Mouse (Mus musculus): ENCODE data around the gene Ppt2. TPM values are rescaled to one million over a fixed set of nuclear protein-coding genes. Genes with fewer than 3 reads are reported as not detected.

Gene Ppt2
- polyA plus RNA-seq, 1 experiment from 2014 or later, result 24.9 TPM

DNA sequence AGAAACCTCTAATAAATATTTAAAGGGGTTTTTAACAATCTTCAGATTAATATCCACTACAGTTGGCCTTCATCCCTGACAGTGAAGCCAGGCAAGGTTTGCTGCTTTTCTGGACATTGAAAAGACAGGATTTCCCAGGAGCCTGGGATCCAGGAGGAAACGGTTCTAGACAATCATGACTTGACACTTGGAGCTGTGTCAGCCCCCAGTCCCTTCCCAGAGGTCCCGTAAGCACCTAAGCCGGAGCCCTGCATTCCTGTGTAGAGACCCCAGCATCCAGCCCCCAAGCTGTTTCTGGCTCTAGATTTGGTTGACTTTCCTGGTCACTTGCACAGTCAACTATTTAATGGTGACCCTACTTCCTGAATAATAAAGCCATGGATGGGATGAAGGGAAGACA, 30.3 kb upstream of the Ppt2 start:
- Histone ChIP-seq H3K4me1 (ENCODE audit: insufficient read depth, low read depth, low read length) (peaks cover 17% of the 10 kb centered on the region), H3K27ac (ENCODE audit: low read length) (no peak overlapping the region), H3K27me3 (replicated peaks; ENCODE audit: insufficient read depth, low read length) (peaks cover 7% of the 10 kb centered on the region; the same call in 1 of the 2 replicates), H3K9ac (replicated peaks; ENCODE audit: low read depth) (no peak overlapping the region), H3K4me3 (ENCODE audit: low read depth, low read length) (no peak overlapping the region), H3K4me2 (replicated peaks; ENCODE audit: low read depth, low read length) (no peak overlapping the region), H3K9me3 (ENCODE audit: low read length) (no peaks in the 10 kb centered on the region), H3K36me3 (ENCODE audit: insufficient read depth, low read length) (no peaks in the 10 kb centered on the region)
- DNase-seq (ENCODE audit: low spot score) (no peak), ATAC-seq (no peak)
- WGBS, result 76% methylated on average over 3 of the region's 3 CpGs
- TF ChIP-seq EP300 (IDR thresholded peaks at IDR 0.05) (no peak), CTCF (IDR thresholded peaks at IDR 0.05) (no peak)

DNA sequence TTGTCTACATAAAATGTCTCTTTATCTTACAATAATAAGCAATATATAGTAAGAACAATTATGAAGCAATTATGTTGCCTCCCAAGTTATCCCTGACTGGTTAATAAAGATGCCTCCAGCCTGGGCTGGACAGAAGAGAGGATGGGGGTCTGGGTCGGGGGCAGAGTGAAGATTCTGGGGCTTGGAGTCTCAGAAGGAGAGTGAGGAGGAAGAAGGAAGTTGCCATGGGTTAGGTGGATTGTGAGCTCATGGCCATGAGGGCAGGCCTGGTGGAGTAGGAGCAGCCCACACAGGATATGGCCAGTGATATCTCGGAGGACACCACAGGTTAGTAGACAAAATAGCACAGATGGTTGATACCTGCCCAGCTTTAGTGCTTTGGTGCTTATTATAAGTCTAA, 29.8 kb upstream of the Ppt2 start:
- Histone ChIP-seq H3K4me3 (ENCODE audit: low read depth, low read length) (no peak overlapping the region), H3K4me1 (ENCODE audit: insufficient read depth, low read depth, low read length) (peaks cover 17% of the 10 kb centered on the region), H3K9ac (replicated peaks; ENCODE audit: low read depth) (no peak overlapping the region), H3K27ac (ENCODE audit: low read length) (no peak overlapping the region), H3K36me3 (ENCODE audit: insufficient read depth, low read length) (no peaks in the 10 kb centered on the region), H3K4me2 (replicated peaks; ENCODE audit: low read depth, low read length) (no peak overlapping the region), H3K9me3 (ENCODE audit: low read length) (no peaks in the 10 kb centered on the region), H3K27me3 (replicated peaks; ENCODE audit: insufficient read depth, low read length) (peaks cover 7% of the 10 kb centered on the region; the same call in 1 of the 2 replicates)
- no peak for ATAC-seq
- 72% methylated on average over 2 of the region's 2 CpGs for whole genome bisulfite sequencing
- no peak for TF ChIP-seq CTCF (IDR thresholded peaks at IDR 0.05)
- no peak for TF ChIP-seq EP300 (IDR thresholded peaks at IDR 0.05)
- DNase-seq (ENCODE audit: low spot score), result no peak

GRCm38 (mm10) chr17:34657271-34657670, 29.0 kb upstream of the Ppt2 start:
- Histone ChIP-seq H3K4me2 (replicated peaks; ENCODE audit: low read depth, low read length) (no peak overlapping the region), H3K27me3 (replicated peaks; ENCODE audit: insufficient read depth, low read length) (peaks cover 7% of the 10 kb centered on the region; the same call in 1 of the 2 replicates), H3K36me3 (ENCODE audit: insufficient read depth, low read length) (0 out of 2 replicates have a peak, but pooled peaks cover 7% of the 10 kb centered on the region), H3K9me3 (ENCODE audit: low read length) (no peaks in the 10 kb centered on the region), H3K4me1 (ENCODE audit: insufficient read depth, low read depth, low read length) (peaks cover 17% of the 10 kb centered on the region), H3K4me3 (ENCODE audit: low read depth, low read length) (no peak overlapping the region), H3K27ac (ENCODE audit: low read length) (no peak overlapping the region), H3K9ac (replicated peaks; ENCODE audit: low read depth) (no peak overlapping the region)
- 30% methylated on average over 2 of the region's 2 CpGs for WGBS
- ATAC-seq (no peak), DNase-seq (ENCODE audit: low spot score) (no peak)
- TF ChIP-seq CTCF (IDR thresholded peaks at IDR 0.05) (no peak), EP300 (IDR thresholded peaks at IDR 0.05) (no peak)

GRCm38 (mm10) chr17:34656666-34657065, 28.4 kb upstream of the Ppt2 start:
- no peak overlapping the region for H3K4me3 ChIP-seq (ENCODE audit: low read depth, low read length)
- no peak for DNase-seq (ENCODE audit: low spot score)
- 0 out of 2 replicates have a peak, but pooled peaks cover 7% of the 10 kb centered on the region for H3K36me3 ChIP-seq (ENCODE audit: insufficient read depth, low read length)
- no peak overlapping the region for H3K4me2 ChIP-seq (replicated peaks; ENCODE audit: low read depth, low read length)
- H3K4me1 ChIP-seq (ENCODE audit: insufficient read depth, low read depth, low read length), result peaks cover 17% of the 10 kb centered on the region
- H3K27me3 ChIP-seq (replicated peaks; ENCODE audit: insufficient read depth, low read length), result peaks cover 7% of the 10 kb centered on the region; the same call in 1 of the 2 replicates
- H3K9ac ChIP-seq (replicated peaks; ENCODE audit: low read depth), result no peak overlapping the region
- no peaks in the 10 kb centered on the region for H3K9me3 ChIP-seq (ENCODE audit: low read length)
- H3K27ac ChIP-seq (ENCODE audit: low read length), result no peak overlapping the region
- TF ChIP-seq CTCF (IDR thresholded peaks at IDR 0.05), result no peak
- no peak for TF ChIP-seq EP300 (IDR thresholded peaks at IDR 0.05)
- 55% methylated on average over 8 of the region's 8 CpGs for WGBS
- ATAC-seq, result no peak

DNA sequence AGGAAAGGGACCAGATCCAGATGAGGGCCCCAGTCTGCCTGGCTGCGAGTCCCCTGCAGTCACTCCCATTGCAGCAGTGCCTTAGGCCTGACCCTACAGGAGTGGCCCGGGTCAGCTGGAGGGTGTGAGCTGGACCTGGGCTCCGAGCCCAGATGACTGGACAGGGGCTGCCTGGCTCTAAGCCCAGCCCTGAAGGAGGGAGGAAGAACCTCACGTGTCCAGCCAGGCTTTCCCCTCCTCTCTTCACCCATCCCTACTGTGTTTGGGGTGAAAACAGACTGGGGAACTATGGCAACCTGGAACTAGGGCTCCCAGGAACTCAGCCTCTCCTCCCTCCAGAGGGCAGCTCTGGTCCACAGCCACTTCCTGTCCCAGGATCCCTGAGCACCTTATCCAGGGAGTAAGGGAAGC, 27.3 kb upstream of the Ppt2 start:
- H3K4me2 ChIP-seq (replicated peaks; ENCODE audit: low read depth, low read length), result no peak overlapping the region
- H3K4me3 ChIP-seq (ENCODE audit: low read depth, low read length), result no peak overlapping the region
- H3K27ac ChIP-seq (ENCODE audit: low read length), result peak overlapping the region; percentile 81
- 24% methylated on average over 4 of the region's 4 CpGs for WGBS
- H3K27me3 ChIP-seq (replicated peaks; ENCODE audit: insufficient read depth, low read length), result peaks cover 3% of the 10 kb centered on the region; the same call in 1 of the 2 replicates
- 0 out of 2 replicates have a peak overlapping the region, but pooled peaks have one; percentile 8 for H3K9ac ChIP-seq (replicated peaks; ENCODE audit: low read depth)
- H3K36me3 ChIP-seq (ENCODE audit: insufficient read depth, low read length), result 0 out of 2 replicates have a peak, but pooled peaks cover 7% of the 10 kb centered on the region
- TF ChIP-seq CTCF (IDR thresholded peaks at IDR 0.05) (peak; percentile 66), EP300 (IDR thresholded peaks at IDR 0.05) (peak; percentile 69)
- no peaks in the 10 kb centered on the region for H3K9me3 ChIP-seq (ENCODE audit: low read length)
- DNase-seq (ENCODE audit: low spot score) (peak; percentile 96), ATAC-seq (peak; percentile 91)
- H3K4me1 ChIP-seq (ENCODE audit: insufficient read depth, low read depth, low read length), result peaks cover 8% of the 10 kb centered on the region

GRCm38 (mm10) chr17:34655160-34655559, 26.9 kb upstream of the Ppt2 start:
- Histone ChIP-seq H3K4me2 (replicated peaks; ENCODE audit: low read depth, low read length) (no peak overlapping the region), H3K9ac (replicated peaks; ENCODE audit: low read depth) (0 out of 2 replicates have a peak overlapping the region, but pooled peaks have one; percentile 8), H3K4me1 (ENCODE audit: insufficient read depth, low read depth, low read length) (peaks cover 5% of the 10 kb centered on the region), H3K36me3 (ENCODE audit: insufficient read depth, low read length) (0 out of 2 replicates have a peak, but pooled peaks cover 7% of the 10 kb centered on the region), H3K27ac (ENCODE audit: low read length) (peak overlapping the region; percentile 81), H3K9me3 (ENCODE audit: low read length) (no peaks in the 10 kb centered on the region), H3K27me3 (replicated peaks; ENCODE audit: insufficient read depth, low read length) (0 out of 2 replicates have a peak, but pooled peaks cover 3% of the 10 kb centered on the region), H3K4me3 (ENCODE audit: low read depth, low read length) (no peak overlapping the region)
- 31% methylated on average over 7 of the region's 7 CpGs for WGBS
- DNase-seq (ENCODE audit: low spot score), result peak; percentile 75
- peak; percentile 80; the same call in 1 of the 2 replicates for TF ChIP-seq EP300 (IDR thresholded peaks at IDR 0.05)
- TF ChIP-seq CTCF (IDR thresholded peaks at IDR 0.05), result no peak
- peak; percentile 68 for ATAC-seq
